Mouse (Mus musculus) cortical plate, adult 2 months (tissue): ENCODE measurements at regions not wholly inside any gene's neighbourhood (a gene's known extent, or its start where the extent isn't known, plus 50 kb on each side); places are given as distances from the start of the nearest gene placed in this dataset.

Experiments
- CTCF ChIP-seq: fragments of 200-500 bp; IDR thresholded peaks from 2 replicates; pipeline ENCODE4 v1.5.1; 2011; ENCODE audit warnings: mild to moderate bottlenecking, control low read depth, low read length; ENCODE audit not compliant: insufficient read depth; ENCODE audit errors: extremely low read depth
- POLR2A ChIP-seq: fragments of 200-500 bp; IDR thresholded peaks from 2 replicates; pipeline ENCODE4 v1.6.1; 2011; ENCODE audit warnings: mild to moderate bottlenecking, low read length, control low read depth; ENCODE audit not compliant: insufficient read depth; ENCODE audit errors: extremely low read depth

DNA sequence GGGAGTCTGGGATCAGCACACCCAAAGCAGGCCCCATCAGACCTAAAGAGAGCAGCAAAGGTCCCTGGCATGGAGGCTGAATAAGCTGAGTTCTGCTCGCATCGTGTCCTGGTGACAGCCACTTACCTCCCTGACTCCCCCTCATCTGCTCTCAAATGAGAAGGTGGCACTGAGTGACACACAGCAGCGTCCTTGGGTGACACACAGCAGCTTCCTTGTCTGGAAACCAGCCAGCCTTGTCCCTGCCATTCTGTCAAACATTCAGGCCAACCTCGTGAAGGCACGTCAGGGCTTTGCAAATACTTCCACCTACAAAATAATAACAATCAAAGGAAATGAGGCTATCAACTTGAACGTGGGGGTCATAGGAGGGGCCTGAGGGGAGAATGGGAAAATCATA lies 183.7 kb upstream of the Dnajc19 start:
- TF ChIP-seq CTCF (no peak), POLR2A (no peak)
